Mouse (Mus musculus) naive thymus-derived CD4-positive, alpha-beta T cell, adult 2 months (primary cell): ENCODE results near the gene Lama1.

Experiments used
- DNase-seq: peaks from one replicate; pipeline ENCODE4 v3.0.0-alpha.2; 2011; ENCODE audit warnings: low read depth

Gene Lama1

DNA sequence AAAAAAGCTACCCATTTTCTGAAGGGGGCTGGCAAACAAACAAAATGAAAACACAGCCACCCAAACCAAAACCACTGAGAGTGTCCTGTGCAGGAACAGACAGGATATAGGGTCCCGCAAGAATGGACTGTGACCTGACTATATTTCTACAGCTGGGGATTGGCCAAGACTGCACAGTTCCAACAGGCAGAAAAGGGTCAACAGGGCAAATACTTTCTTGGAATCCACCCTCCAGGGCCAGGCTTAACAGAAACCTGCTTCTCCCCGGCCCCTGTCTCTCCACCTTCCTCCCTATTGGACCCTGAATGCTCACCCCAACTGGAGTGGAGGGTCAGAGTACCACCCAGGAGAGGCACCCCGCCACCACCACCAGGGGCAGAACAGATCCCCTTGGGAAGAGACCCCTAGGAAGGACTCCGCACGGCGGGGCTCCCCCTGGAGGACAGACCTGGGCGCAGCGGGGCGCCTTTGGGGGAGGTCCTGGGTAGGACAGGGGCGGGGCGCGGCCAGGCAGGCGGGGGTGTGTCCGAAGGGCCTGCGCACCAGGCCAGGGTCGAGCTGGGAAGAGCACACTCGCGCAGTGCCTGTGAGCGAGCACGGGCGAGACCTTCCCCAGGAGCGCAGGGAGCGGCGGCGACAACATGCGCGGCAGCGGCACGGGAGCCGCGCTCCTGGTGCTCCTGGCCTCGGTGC is at the start of gene Lama1:
Gene Lama1 (plus strand): TSS at position 566 of the 693 bp plus-strand sequence.
- no peak for DNase-seq

DNA sequence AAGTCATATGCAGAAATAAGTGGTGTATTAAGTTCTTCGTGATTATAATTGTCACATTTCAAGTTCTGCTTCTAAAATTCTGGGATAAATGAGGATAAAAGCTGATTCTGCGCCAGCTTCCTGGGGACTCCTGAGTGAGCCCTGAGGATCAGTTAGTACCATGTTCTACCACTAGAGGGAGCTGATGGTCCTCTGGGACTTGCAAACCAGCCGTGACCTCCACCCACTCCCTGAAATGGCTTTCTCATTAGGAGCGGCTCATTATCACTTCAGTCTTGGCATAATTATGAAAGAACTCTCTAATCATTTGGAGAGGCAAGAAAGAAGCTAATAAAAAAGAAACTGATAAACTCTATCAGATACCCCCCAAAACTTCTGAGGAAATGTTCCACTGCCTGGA is 45.6 kb upstream of the Lama1 start:
- DNase-seq, result peak; percentile 6

DNA sequence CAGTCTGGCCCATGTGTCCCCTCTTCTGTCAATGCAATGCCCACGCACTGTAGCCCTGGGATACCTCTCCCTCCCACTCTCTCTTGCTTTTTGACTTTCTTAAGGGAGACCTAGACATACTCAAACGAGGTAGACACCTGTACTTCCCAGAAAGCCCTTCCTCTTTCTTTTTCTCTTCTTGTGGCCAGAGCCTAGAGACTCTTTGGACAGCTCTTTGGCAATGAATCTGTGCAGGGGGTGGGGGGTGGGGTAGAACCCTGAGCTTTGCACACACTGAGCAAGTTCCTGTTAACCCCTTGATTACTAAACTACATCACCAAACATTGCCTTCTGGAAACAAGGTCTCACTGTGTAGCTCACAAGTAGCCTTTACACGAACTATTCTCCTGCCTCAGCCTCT is 32.8 kb upstream of the Lama1 start:
- DNase-seq, result no peak

DNA sequence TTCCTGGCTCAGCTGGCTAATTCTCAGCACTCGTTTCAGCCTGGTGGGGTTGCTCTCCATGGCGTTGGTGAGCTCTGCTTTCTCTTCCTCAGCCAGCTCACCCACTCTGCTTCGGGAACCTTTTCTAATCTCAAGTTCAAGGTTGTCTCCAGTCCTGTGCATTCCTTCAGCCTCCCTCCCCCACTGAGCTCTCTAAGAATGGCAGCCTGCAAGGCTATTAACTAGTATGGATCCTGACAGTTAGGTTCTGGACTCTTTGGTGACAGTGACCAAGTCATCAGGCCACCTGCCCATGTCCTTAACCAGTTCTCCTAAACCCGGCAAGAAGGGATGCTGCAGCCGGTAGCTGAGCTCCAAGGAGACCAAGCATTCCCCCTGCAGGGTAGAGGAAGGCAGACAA is 30.1 kb upstream of the Lama1 start:
- DNase-seq, result no peak

DNA sequence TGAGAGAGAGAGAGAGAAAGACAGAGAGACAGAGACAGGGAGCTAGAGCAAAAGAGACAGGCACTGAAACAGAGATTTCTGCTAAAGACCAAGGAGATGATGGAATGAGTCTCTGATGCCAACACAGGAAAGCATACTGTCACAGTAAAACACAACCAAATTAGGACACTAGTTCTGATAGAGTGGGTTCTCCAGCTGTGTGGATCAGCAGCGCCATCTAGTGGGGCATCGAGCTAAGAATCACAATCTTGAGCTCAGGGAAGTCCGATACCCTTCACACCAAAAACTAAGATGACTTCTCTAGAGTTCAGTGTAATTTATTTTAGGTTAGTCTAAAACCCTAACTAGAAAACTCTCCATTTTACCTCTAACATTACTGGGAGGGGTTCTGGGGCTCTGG is 29.1 kb upstream of the Lama1 start:
- no peak for DNase-seq

DNA sequence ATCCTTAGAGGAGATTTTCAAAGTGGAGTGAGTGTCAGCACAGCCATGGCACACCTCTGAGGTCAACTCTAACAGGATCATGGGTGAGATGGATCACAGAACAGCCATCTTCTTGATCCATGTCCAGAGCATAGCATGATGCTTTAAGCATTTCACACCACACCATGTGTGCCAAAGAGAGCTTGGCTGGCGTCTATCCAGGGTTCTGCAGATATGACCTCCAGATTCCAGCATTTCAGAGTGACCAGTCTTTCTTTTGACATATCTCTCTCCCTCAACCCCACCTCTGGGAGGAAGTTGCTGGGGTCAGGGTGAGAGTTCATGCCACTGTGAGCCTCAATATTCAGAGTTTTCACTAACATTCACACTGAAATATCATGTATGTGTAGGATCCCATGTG is 18.5 kb upstream of the Lama1 start:
- no peak for DNase-seq

DNA sequence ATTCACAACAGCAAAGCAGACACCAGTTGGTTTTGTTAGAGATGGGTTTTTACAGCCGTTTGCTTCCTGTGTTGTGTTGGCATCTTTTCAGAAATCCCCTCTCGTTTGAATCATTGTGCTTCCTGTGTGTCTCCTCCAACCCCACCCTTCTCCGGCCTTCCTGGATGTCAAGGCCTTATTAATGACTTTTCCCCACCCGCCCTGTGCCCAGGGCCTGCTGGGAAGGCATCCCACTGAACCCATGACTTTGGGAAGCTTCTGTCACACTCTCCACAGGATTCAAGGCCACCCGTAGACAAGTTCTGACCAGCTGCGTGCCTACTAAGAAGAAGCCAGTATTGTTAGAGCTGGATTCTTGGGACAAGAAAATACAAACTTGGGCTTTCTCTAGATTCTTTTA is 16.0 kb upstream of the Lama1 start:
- DNase-seq, result no peak

DNA sequence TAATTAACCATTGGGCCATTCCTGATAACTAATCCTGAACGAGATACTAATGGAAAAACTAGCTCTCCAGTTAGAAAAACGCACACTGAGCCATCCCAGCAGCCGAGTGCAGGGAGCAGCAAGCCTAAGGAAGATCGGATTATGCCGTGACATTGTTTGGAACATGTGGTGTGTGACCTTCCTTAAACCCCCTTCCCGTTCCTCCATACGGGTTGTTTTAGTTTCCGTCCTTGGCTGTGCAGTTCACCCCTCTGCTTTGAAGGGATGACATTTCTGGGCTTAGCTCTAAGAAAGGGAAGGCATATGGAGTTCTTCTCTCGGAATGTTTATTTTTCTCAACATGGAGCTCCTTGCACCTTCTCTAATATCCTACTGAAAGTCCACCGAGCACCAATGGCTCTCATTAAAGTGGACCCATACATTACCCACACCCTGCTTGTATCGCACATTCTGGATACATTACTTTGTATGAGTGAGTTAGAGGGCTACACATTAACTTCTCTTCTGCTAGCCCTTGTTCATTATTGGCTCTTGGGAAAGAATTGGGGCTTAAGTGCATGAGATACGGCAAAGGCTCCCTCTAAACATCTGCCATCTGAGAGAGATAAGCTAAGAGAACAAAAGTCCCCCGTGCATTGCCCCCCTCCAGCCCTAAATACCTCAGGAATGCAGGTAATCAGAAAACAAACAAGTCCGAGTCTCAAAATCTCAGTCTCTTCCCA is 11.9 kb upstream of the Lama1 start:
- no peak for DNase-seq

DNA sequence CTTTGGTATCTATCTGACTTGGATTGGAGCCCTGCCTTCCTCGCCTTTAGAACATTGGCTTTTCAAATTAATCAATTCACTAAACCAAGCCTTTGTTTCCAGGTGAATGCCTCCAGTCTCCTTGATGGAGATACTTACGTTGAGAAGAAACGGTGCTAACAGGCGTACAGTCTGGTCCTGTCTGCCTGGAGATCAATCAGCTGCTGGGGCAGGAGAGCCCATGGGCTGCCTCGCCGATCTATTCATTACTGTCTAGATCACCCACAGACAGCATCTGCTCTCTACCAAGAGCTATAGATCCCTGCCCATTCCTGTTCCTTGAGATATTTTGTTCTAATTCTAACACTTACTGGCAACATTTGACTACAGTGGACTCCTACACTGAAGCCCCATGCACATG is 9.6 kb upstream of the Lama1 start:
- no peak for DNase-seq

DNA sequence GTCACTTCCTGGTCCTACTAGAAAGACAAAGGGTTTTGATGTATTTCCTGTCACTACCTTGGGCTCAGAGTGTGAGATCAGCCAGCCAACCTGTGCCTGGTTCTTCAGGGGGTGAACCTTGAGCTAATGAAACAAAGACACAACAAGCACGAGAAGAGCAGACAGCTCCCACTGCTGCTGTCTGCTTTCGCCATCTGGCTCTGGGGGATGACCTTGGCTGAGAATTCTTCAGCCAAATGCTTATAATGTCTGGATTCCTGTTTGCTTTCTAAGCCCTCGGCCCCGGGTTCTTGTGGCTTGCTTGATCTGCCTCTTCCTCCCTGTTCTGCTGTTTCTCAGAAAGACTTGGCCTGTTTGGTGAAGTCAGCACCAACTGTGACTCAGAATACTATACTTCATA is 6.4 kb upstream of the Lama1 start:
- DNase-seq, result no peak

DNA sequence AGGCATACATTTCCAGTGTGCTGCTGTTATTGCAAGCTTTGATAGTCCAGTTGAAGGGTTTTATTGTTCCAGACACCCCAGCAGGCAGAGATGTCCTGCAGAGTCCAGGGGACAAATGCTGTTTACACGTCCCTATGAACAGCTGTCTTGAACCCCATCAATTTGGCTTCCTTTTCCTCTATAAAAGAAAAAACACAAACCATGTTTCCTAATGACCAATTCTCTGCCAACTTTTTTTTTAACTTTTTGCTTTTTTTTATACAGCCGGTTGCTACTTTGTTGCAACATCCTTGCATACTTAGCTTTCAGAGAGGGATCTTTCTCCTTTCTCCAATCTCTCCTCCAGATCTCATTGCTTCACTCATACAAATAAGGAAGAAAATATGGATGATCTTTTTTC is 4.4 kb upstream of the Lama1 start:
- DNase-seq, result no peak

DNA sequence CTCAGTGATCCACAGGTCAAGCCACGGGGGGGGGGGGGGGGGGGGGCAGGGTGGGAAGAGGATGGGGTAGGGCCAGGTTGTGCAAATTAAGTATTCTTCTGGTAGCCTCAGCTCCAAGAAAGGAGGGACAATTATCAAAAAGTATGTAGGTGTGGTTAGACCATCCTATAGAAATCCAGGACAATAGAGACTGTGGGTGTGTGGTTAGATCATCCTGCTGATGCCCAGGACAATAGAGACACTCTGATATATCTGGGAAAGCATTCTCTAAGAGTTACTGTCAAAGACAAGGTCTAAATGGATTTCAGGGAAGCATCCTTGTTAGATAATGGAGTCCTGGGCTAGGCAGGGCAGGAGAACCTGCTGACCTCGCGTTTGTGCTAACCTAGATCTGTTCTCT is 3.2 kb upstream of the Lama1 start:
- DNase-seq, result no peak

DNA sequence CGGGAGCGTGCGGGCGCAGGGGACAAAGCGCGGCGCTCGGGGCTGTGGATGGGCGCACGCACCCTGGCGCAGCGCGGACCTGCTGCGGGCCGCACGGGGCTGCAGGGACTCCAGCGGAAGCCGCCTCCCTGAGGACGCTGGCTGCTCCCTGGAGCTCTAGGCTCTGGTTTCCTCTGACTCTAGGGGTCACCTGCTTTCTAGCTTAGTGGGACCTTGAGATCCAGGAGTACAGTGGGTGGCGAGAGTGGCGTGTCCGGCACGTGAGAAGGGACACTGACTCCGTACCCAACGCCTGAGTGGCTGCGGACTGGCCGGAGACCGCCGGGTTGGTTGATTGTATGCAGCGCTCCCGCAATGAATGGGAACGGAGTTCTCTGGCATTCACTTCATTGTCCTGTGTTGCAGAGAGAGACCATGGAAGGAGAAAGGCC is 417 bp downstream of the Lama1 start:
- no peak for DNase-seq

DNA sequence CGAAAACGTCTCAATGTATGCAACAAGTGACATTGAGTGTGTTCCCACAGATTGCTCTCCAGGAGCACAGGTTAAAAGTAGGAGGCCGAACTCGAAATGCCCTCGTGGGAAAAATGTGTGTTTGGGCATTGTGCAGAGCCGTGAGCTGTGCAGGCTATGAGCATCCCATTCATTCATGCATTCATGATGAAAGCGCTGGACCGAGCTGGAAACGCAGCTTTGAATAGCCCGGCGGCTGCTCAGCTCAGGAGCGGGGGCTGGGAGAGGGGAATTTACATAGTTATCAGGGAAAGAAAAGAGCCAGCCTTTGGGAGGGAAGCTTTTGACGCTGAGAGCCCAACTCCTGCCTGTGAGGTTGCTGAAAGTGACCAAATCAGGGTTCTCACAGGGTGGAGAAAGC is 1.2 kb downstream of the Lama1 start:
- DNase-seq, result no peak

DNA sequence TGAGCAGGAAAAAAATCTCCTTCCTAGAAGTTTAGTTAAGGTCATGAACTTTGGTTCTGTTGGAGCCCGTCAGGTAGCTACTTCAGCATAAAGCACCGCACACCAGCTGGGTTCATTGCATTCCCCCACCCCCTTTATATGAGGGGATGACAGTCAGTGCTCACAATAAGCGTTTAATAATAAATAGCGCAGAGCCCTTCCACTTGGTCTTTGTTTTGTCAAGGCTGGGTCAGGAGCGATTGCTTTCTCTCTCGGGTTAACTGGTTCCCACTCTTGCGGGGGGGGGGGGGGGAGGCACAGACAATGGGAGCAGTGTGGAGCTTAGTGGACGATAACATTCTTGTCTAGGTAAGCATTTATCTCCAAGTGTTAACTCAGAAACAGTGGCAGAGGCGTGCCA is 4.7 kb downstream of the Lama1 start:
- no peak for DNase-seq

DNA sequence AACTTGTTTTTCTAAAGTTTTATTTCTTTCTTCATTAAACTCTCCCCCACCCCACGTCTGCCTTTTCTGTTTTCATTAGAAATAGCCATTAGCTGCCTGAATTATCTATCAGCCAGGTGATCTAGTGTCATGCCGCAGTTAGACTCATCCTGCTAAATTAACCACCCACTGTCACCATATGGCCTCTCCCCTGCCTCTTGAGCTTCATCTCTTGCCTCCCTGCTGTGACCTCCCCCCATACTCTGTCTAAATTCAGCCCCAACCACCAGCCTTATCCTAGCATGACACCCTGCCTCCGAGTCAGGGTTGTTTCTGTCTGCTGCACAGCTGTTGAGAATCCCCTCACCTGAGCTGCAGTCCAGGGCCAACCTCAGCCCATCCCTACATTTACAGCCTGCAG is 5.9 kb downstream of the Lama1 start:
- DNase-seq, result no peak

DNA sequence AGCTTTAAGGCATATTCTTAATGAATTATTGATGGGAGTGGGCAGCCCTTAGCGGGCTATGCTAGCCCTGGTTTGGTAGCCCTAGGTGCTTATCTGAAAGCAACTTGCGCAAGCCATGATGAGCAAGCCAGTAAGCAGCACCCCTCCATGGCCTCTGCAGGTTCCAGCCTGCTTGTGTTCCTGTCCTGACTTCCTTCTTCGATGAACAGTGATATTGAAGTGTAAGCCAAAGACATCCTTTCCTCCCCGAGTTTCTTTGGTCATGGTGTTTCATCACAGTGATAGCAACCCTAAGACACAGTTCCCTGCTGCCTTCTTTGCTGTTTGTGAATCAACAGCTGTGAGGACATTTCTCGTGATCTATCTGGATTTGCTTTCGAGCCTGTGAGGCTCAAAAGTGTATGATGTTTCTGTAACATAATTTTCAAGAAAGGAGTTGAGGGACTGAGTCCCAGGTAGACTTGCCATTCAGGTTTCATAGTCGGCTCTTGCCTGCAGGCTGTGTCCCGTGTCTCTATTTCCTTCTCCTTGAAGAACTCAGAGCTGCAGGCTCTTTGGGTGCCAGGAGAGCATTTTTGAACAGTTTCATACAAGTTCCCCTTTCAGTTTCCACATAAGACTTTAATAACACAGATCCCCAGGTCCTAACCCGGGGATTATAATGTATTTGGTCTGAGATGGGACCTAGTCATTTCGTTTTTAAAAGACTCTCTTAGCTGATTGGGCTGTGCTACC is 8.1 kb downstream of the Lama1 start:
- no peak for DNase-seq

DNA sequence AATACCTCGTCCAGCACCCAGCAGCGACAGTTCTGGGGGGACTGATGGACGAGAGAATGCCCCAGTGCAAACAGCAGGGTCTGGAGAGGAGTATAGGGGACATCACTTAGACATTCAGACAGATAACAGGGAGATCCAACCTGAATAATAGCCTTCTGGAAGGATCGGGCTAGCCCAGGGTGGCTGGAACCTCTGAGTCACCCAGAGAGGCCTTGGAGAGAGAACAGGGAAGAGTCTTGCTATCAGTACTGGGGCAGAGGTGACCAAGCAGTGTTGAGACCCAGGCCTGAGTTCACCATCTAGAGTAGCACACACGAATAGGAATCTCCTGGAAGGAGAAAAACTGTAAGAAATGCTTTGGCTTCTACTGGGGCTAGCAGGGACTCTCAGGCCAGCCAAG is 9.3 kb downstream of the Lama1 start:
- DNase-seq, result no peak

DNA sequence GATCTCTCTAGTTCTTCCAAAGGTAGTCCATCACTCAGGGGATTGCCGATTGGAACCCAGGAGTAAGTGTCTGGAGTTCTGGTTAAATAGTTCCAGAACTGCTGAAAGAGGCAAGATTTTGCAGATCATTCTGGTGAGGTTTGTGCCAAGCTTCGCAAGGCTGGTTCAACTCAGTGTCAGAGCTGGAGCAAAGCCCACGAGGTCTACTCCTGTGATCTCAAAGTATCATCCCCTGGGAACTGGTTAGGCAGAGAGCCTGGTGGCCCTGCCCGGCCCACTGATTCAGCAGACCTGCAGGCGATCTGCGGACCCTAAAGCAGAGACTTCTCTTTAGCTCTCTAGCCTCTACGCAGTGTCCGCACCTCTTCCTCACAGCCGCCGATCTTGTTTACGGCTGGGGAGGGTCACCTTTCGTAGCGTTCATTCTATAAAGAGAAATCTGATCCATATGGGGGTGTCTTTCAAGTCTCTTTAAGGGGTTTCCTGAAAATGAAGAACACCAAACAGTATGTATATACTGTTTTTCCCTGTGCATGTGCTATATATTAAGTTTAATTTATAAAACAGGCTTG is 10.8 kb downstream of the Lama1 start:
- DNase-seq, result no peak

DNA sequence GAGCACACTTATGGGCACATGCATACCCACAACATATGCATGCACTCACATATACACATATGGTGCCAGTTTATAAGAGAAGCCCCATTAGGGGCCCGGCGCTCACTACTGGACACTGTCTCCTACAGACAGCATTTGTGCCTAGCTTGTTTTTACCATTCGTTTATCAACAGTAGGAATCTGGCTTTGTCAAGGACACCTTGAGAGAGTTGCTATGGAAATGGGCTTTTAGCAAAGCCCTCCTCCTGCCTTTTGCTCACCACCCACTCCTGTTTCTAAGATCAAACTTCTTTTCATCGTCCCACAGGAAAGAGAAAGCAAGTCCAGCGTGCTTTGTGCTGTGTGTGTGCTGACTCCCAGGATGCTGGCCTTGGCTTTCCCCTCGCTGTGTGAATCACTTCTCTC is 13.3 kb downstream of the Lama1 start:
- DNase-seq, result no peak

DNA sequence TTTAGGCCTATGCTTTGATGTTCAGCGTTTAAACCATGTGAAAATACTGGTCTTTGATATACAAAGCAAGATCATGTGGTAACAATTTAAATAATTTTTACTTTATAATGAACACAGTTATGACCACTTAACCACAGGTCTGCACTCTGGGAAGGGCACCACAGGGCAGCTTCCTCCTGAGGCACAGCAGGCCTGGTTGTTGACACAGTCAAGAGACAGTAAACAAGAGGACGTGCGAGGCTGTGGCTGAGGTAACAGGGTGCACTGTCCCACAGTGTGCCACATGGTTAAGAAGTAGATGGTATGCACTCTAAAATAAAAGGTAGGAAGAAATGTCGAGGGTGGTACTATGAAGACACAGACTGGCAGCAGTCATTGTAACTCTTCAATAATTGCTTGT is 14.3 kb downstream of the Lama1 start:
- no peak for DNase-seq

DNA sequence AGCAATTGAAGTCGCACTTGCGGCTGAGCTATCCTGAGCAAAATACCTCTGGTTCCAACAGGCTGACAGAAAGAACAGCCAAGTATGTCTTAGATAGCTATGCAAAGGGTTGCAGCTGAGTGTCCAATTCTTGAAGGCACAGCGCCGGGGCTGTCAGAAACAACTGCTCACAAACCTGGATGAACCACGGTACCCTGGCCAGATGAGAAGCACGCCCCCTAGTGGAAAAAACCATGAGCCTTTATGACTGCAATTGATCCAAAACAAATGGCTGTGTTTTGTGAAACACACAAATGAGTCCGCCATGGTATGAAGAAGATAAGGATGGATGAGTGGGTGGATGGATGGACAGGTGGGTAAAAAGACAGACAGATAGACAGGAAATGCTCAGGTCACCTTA is 15.9 kb downstream of the Lama1 start:
- no peak for DNase-seq

DNA sequence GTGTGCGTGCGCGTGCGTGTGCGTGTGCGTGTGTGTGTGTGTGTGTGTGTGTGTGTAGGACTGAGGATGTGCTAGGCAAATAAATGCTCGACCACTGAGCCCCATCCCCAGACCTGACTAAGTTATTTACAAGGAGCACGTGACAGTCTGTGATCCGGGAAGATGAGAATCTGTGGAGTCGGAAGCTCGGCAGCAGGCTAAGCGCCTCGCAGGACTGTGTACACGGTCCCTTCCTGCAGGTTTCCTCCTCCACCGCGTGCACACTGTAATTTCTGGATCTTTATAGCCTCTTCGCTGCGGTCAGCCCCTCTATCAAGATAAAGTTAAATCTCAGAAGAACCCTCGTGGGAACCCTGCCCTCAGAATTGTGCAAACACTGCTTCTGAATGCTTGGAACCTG is 18.4 kb downstream of the Lama1 start:
- DNase-seq, result no peak
